Mouse (Mus musculus): ENCODE data around the gene Gm10376.
"Not testable (repeated sequence)": the region's sequence is repeated elsewhere in the genome, so short reads cannot be mapped to it uniquely, and the experiment has no call there.

Gene Gm10376

DNA sequence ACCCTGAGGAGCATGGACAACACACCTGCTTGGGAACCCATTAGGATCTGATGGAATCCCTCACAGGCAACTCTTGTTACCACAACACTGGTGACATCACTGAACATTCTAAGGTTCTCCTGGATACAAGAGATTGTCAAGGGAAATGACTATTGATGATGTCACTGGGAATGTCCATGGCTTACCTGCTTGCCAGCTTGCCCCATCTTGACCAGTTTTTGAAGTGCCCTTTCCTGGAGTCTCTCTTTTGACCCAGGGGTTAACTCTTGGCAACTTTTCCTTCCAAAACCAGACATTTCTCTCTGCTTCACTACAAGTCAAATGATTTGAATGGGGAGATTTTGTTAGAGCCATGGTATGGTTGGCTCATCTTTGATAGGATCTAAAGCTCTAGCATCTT lies at the start of gene Gm10376:
Gm10376 (minus strand) TSS at position 101 of the 400 bp plus-strand sequence.
- DNase-seq (ENCODE audit: low spot score): not testable (repeated sequence)

DNA sequence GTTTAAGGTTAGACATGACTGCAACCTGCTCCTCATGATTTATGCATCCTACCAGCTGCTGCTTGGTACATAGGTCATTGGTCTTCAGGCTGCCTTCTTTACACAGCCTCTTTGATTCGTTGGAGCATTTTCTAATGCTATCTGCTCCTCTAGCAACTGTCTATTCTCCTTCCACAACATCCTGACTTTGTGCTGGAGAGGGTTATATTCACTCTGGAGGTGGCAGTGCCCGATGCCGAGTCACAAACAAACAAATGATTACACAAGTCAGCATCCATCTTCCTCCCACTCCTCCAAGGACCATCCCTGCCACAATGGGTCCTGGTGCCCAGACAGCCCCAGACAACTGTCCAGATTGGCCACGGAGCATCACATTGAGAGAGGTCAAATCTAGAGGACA lies 44.8 kb upstream of the Gm10376 start:
- not testable (repeated sequence) for DNase-seq (ENCODE audit: low spot score)

DNA sequence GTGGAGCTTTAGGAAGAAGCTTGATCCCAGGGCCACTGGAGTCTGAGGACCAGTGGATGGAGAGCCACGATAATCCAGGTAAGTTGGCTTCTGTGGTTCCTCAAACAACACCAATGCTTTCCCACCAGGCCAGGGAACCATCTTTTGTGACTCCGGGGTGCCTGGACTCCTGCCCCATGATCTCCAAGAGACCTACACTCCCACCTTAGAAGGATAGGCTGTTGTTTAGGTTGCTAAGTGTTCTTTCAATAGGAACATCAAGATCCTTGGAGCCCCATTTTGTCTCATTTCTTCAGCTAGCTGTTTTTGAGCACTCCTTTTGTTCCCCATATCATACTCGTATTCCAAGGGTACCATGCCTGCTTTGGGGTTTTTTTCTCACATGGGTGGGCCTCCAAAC lies 42.6 kb upstream of the Gm10376 start:
- DNase-seq (ENCODE audit: low spot score): not testable (repeated sequence)

DNA sequence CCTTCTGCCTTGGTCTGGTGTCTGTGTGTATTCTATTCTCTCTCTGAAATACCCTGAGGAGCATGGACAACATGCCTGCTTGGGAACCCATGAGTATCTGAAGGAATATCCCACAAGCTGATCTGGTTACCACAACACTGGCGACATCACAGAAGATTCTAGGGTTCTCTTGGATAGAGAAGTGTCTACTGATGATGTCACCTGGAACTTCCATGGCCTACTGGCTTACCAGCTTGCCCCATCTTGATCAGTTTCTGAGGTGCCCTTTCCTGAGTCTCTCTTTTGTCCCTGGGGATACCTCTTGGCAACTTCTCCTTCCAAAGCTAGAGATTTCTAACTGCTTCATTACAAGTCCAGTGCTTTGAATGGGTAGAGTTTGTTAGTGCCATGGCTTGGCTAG lies 21.9 kb downstream of the Gm10376 start, which contains the start of gene Gm8082:
Gm8082 (minus strand) TSS at position 101 of the 400 bp plus-strand sequence.
- not testable (repeated sequence) for DNase-seq (ENCODE audit: low spot score)

Data from yolk sac, embryonic 10.5 days (tissue).